Mouse (Mus musculus) spleen, adult 2 months (tissue): Measurements from ENCODE around the gene Dtl.

Source experiments
- CTCF ChIP-seq: fragments of 200-500 bp; IDR thresholded peaks from 2 replicates; pipeline ENCODE4 v1.5.1; 2011; ENCODE audit warnings: mild to moderate bottlenecking, inconsistent platforms; ENCODE audit not compliant: insufficient read depth, insufficient read length, insufficient replicate concordance; ENCODE audit errors: extremely low read depth
- POLR2A ChIP-seq: fragments of 200-500 bp; IDR thresholded peaks from 2 replicates; pipeline ENCODE4 v1.6.1; 2011; ENCODE audit warnings: low read depth, low read length, inconsistent platforms

DNA sequence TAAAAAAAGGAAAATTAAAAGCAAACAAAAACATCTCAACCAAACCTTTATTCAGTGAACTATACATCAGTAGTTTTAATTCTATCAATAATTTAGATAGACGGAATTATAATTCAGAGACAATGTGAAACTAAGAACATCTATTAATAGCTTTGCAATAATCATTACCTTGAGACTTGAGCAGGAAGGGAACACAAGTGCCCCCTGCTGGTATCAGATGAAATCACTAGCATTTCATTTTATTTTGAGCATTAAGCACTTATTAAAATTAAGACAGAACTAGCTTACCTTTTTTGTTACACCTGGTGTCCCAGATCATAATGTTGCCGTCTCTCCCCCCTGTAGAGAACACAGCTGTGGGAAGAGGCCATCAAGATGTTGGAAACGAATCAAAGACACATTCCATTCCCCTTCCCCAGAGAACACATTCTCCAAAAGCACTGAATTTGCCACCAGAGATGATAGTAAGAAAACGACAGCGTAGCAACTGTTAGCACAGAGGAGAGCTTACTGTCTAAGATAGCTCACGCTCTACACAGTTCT, 12.4 kb downstream of the Dtl start:
- TF ChIP-seq POLR2A (no peak), CTCF (no peak)
